Mouse (Mus musculus): ENCODE data around the gene Hoxa13. TPM values are rescaled to one million over a fixed set of nuclear protein-coding genes. Genes with fewer than 3 reads are reported as not detected.

Gene Hoxa13
- total and polyA plus RNA-seq, 3 experiments = not detected

GRCm38 (mm10) chr6:52225612-52226568, 34.8 kb downstream of the Hoxa13 start:
- 5% methylated on average over 69 of the region's 69 CpGs for WGBS
- no peak overlapping the region for H3K27ac ChIP-seq
- H3K36me3 ChIP-seq (ENCODE audit: control insufficient read depth, insufficient read depth, low read length) = no peaks in the 10 kb centered on the region
- no peak overlapping the region for H3K4me3 ChIP-seq
- H3K27me3 ChIP-seq (ENCODE audit: control insufficient read depth, insufficient read depth, low read length) = peaks cover 45% of the 10 kb centered on the region
- intact Hi-C loops (cut with DNase I) = no loop called here
- TF ChIP-seq EP300 (IDR thresholded peaks at IDR 0.05; ENCODE audit: insufficient read depth, low read depth, low read length) (no peak), CTCF (IDR thresholded peaks at IDR 0.05) (no peak), POLR2A (IDR thresholded peaks at IDR 0.05; ENCODE audit: insufficient read depth, low read depth, low read length) (no peak)
- no peak overlapping the region for H3K9ac ChIP-seq (ENCODE audit: low read depth, low read length)
- peak in 1 of 2 experiments; percentile 16 for DNase-seq
- no peaks in the 10 kb centered on the region for H3K79me2 ChIP-seq (replicated peaks; ENCODE audit: control insufficient read depth, insufficient read depth, low read length)
- peaks cover 1% of the 10 kb centered on the region; the same call in 1 of the 2 replicates for H3K4me1 ChIP-seq (ENCODE audit: control insufficient read depth, insufficient read depth, low read length)

GRCm38 (mm10) chr6:52224895-52225611, 35.6 kb downstream of the Hoxa13 start:
- TF ChIP-seq POLR2A (IDR thresholded peaks at IDR 0.05; ENCODE audit: insufficient read depth, low read depth, low read length) (no peak), CTCF (IDR thresholded peaks at IDR 0.05) (no peak), EP300 (IDR thresholded peaks at IDR 0.05; ENCODE audit: insufficient read depth, low read depth, low read length) (no peak)
- no peak overlapping the region for H3K9ac ChIP-seq (ENCODE audit: low read depth, low read length)
- intact Hi-C loops (cut with DNase I) = loop anchor here (5.0 kb wide), 2 partner anchors 348 to 843 kb away; no protein-coding TSS in a partner anchor

GRCm38 (mm10) chr6:52223939-52224760, 36.5 kb downstream of the Hoxa13 start:
- TF ChIP-seq EP300 (IDR thresholded peaks at IDR 0.05; ENCODE audit: insufficient read depth, low read depth, low read length) (no peak), POLR2A (IDR thresholded peaks at IDR 0.05; ENCODE audit: insufficient read depth, low read depth, low read length) (no peak), CTCF (IDR thresholded peaks at IDR 0.05) (no peak)
- intact Hi-C loops (cut with DNase I) = loop anchor here (5.0 kb wide), 2 partner anchors 347 to 842 kb away; no protein-coding TSS in a partner anchor
- peaks cover 1% of the 10 kb centered on the region; the same call in 1 of the 2 replicates for H3K4me1 ChIP-seq (ENCODE audit: control insufficient read depth, insufficient read depth, low read length)
- no peaks in the 10 kb centered on the region for H3K36me3 ChIP-seq (ENCODE audit: control insufficient read depth, insufficient read depth, low read length)
- DNase-seq = no peak
- H3K79me2 ChIP-seq (replicated peaks; ENCODE audit: control insufficient read depth, insufficient read depth, low read length) = no peaks in the 10 kb centered on the region
- 12% methylated on average over 24 of the region's 24 CpGs for WGBS
- no peak overlapping the region for H3K4me3 ChIP-seq
- peaks cover 35% of the 10 kb centered on the region for H3K27me3 ChIP-seq (ENCODE audit: control insufficient read depth, insufficient read depth, low read length)
- H3K9ac ChIP-seq (ENCODE audit: low read depth, low read length) = no peak overlapping the region
- H3K27ac ChIP-seq = no peak overlapping the region

More at GRCm38 (mm10) chr6:52224895-52225611, 35.6 kb downstream of the Hoxa13 start:
- Histone ChIP-seq H3K27ac (no peak overlapping the region), H3K27me3 (ENCODE audit: control insufficient read depth, insufficient read depth, low read length) (peaks cover 39% of the 10 kb centered on the region), H3K4me1 (ENCODE audit: control insufficient read depth, insufficient read depth, low read length) (peaks cover 1% of the 10 kb centered on the region; the same call in 1 of the 2 replicates), H3K4me3 (no peak overlapping the region), H3K79me2 (replicated peaks; ENCODE audit: control insufficient read depth, insufficient read depth, low read length) (no peaks in the 10 kb centered on the region), H3K36me3 (ENCODE audit: control insufficient read depth, insufficient read depth, low read length) (no peaks in the 10 kb centered on the region)
- WGBS = 3% methylated on average over 36 of the region's 36 CpGs
- no peak for DNase-seq

GRCm38 (mm10) chr6:52222729-52223128, 38.0 kb downstream of the Hoxa13 start:
- Histone ChIP-seq H3K79me2 (replicated peaks; ENCODE audit: control insufficient read depth, insufficient read depth, low read length) (no peaks in the 10 kb centered on the region), H3K9ac (ENCODE audit: low read depth, low read length) (no peak overlapping the region), H3K36me3 (ENCODE audit: control insufficient read depth, insufficient read depth, low read length) (no peaks in the 10 kb centered on the region), H3K27ac (no peak overlapping the region), H3K4me1 (ENCODE audit: control insufficient read depth, insufficient read depth, low read length) (peaks cover 1% of the 10 kb centered on the region; the same call in 1 of the 2 replicates), H3K4me3 (no peak overlapping the region), H3K27me3 (ENCODE audit: control insufficient read depth, insufficient read depth, low read length) (peaks cover 38% of the 10 kb centered on the region)
- intact Hi-C loops (cut with DNase I) = loop anchor here (5.0 kb wide), 2 partner anchors 345 to 840 kb away; no protein-coding TSS in a partner anchor
- no peak for DNase-seq
- TF ChIP-seq CTCF (IDR thresholded peaks at IDR 0.05) (no peak), EP300 (IDR thresholded peaks at IDR 0.05; ENCODE audit: insufficient read depth, low read depth, low read length) (no peak), POLR2A (IDR thresholded peaks at IDR 0.05; ENCODE audit: insufficient read depth, low read depth, low read length) (no peak)
- WGBS = 48% methylated on average over 13 of the region's 13 CpGs
